Mouse (Mus musculus) liver (tissue): ENCODE data around the gene Gm2663.
"Not testable (repeated sequence)": the region's sequence is repeated elsewhere in the genome, so short reads cannot be mapped to it uniquely, and the experiment has no call there.

Experiments
- DNase-seq: peaks from one replicate; pipeline ENCODE4 v3.0.0-alpha.2; 2020; ENCODE audit warnings: mixed read lengths

Gene Gm2663

GRCm38 (mm10) chr6:40999379-40999778 is at the start of gene Gm2663:
Gene Gm2663, minus strand, starts transcription at chr6:40999479.
- not testable (repeated sequence) for DNase-seq

GRCm38 (mm10) chr6:41048602-41049001 is 49.3 kb upstream of the Gm2663 start:
- DNase-seq: no peak

GRCm38 (mm10) chr6:41047961-41048360 is 48.7 kb upstream of the Gm2663 start:
- DNase-seq: no peak

- DNase-seq: no peak
These were observed 47.9 kb upstream of the Gm2663 start for GRCm38 (mm10) chr6:41047202-41047601.

GRCm38 (mm10) chr6:41046553-41046952 is 47.3 kb upstream of the Gm2663 start:
- no peak for DNase-seq

- DNase-seq: no peak
These were observed 45.5 kb upstream of the Gm2663 start for GRCm38 (mm10) chr6:41044753-41045152.

- DNase-seq: no peak
These were observed 45.0 kb upstream of the Gm2663 start for GRCm38 (mm10) chr6:41044314-41044713.

- no peak for DNase-seq
These were observed 36.1 kb upstream of the Gm2663 start, which contains the start of gene 2210010C04Rik for GRCm38 (mm10) chr6:41035409-41035808. Gene 2210010C04Rik, minus strand, starts transcription at chr6:41035509.

- DNase-seq: no peak
These were observed 33.5 kb upstream of the Gm2663 start for GRCm38 (mm10) chr6:41032802-41033201.

- DNase-seq: no peak
These were observed 33.0 kb upstream of the Gm2663 start for GRCm38 (mm10) chr6:41032231-41032630.

- DNase-seq: no peak
These were observed 31.5 kb upstream of the Gm2663 start for GRCm38 (mm10) chr6:41030821-41031220.

- no peak for DNase-seq
These were observed 27.8 kb upstream of the Gm2663 start for GRCm38 (mm10) chr6:41027053-41027452.

- no peak for DNase-seq
These were observed 26.8 kb upstream of the Gm2663 start for GRCm38 (mm10) chr6:41025873-41026650.

- no peak for DNase-seq
These were observed 19.9 kb upstream of the Gm2663 start for GRCm38 (mm10) chr6:41019140-41019539.

- no peak for DNase-seq
These were observed 19.4 kb upstream of the Gm2663 start for GRCm38 (mm10) chr6:41018629-41019028.

GRCm38 (mm10) chr6:41015065-41015464 is 15.8 kb upstream of the Gm2663 start:
- DNase-seq: no peak

- DNase-seq: not testable (repeated sequence)
These were observed 34.8 kb downstream of the Gm2663 start, which contains the start of gene 1810009J06Rik for GRCm38 (mm10) chr6:40964454-40964853. Gene 1810009J06Rik, plus strand, starts transcription at chr6:40964754.

- DNase-seq: no peak
These were observed 45.6 kb downstream of the Gm2663 start for GRCm38 (mm10) chr6:40953716-40954115.

- no peak for DNase-seq
These were observed 47.5 kb downstream of the Gm2663 start, which contains the start of gene Gm4744 for GRCm38 (mm10) chr6:40951770-40952169. Gene Gm4744, minus strand, starts transcription at chr6:40951870.
